Mouse (Mus musculus) kidney, postnatal 10 days (tissue): ENCODE results near the gene 4930432K21Rik.
A peak's percentile ranks its signal among the peaks of the same experiment; 100 is the strongest.

Experiments
- DNase-seq: peaks from one replicate; pipeline ENCODE4 v3.0.0; 2021; ENCODE audit warnings: mixed read lengths

The 4930432K21Rik gene

GRCm38 (mm10) chr8:84147769-84148530 is at the start of gene 4930432K21Rik, which contains the start of gene Cc2d1a:
TSS of gene 4930432K21Rik (plus strand) at chr8:84148025.
TSS of gene Cc2d1a (minus strand) at chr8:84147936.
- peak; percentile 96 for DNase-seq

GRCm38 (mm10) chr8:84098376-84098775 is 49.4 kb upstream of the 4930432K21Rik start:
- no peak for DNase-seq

DNA sequence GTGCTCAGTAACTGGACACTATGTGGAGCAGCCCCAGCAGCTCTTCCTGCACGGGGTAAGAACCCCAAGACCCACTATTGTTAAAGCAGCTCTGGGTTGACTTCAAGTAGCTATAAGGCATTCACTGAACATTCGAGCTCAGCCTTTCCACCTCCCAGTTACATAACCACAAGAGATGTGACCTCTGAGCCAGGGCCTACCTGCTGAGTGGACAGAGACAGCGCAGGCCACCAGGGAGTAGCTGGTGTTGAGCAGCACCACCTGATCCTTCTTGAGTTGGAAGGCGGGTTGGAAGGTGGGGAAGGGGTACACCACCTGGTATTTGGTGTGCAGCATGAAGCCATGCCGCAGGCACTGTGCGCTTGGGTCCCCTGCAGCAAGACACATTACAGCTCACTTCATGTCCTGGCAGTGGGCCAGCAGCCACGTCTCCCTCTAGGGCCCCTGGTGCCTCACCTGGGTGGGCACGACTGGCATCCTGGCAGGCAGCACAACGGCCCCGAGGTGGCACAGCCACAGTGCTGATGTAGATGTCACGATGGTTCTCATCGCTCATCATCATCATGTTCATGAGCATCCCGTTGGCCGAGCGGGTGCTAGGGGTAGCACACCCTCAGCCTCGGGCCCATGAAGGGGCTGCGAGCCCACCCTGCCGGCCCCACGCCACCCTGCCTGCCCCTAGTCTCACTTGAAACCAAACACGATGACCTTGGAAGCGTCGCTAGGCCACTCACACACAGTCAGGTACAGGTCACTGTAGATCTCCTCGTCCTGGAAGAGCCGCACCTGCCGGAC is 46.2 kb upstream of the 4930432K21Rik start:
- peak; percentile 25 for DNase-seq

DNA sequence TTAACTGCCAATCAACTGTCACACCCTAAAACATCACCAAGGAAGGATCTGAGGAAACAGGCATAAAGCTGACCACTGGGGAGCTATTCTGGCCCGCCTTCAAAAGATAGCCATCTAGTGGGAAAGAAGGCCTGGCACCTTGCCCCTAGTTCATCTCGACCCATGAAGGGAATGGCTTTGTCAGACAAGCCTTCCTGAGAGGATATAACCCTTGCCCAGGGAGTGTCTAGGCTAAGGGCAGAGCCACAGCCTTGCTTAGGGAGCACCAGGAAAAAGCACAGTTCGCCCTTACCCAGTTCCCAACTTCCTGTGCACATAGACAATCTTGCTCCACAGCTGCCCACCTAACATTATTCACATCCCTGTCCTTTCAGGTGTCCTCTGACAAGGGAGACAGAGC is 44.2 kb upstream of the 4930432K21Rik start:
- DNase-seq, result peak; percentile 79

DNA sequence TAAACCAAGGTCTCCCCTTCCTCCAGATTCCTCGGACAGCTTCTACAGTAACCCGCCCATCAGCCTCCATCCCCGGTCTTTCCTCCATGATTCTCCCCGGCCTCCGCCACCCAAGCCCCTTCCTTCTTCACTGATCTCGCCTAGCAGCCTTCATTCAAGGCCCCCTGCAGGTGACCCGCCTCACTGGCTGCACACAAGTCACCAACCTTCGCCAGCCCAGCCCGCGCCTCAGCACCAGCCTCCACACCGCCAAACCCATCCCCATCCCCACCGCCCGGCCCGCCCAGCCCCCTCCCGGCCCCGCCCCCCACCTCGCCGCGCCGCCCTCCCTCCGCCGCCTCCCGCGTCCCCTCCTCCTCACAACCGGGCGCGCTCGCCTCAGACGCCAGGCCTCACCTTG is 43.6 kb upstream of the 4930432K21Rik start:
- DNase-seq, result peak; percentile 83

DNA sequence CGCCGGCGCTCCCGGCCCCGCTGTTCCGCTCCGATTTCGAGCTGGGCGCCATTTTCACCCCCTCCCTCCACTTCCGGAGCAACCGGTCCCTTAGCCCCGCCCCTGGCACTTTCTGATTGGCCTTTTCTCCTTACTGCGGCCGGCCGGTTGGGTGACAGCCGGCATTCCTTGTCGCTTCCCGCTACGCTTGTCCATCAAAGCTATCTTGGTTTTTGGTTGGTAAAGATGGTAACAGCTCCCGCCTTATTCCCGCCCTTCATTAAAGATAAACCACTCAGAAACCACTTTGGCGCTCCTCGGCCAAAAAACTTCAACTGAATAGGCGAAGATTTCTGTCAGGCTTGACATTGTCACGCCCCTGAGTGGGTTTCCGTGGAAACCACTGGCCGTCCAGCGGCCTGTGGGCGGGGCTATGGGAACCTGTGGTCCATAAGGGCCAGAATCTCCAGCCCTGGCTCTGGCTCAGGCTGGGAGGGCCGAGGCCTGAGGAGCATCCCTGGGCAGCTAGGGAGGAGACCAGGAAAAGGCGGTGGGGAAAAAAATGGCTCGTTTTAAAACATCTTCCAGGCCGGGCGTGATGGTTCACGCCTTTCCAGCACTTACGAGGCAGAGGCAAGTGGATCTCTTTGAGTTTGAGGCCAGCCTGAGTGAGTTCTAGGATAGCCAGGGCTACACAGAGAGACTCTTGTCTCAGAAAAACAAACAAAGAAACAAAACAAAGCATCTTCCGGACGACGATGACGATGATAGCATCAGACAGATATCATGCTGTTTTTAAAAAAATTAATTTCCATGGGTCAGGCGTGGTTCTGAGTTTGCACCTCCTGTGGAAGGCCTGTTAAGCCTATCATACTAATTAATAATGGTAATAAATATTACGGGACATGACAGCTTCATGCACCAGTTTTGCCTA is 42.9 kb upstream of the 4930432K21Rik start, which contains the start of gene Dcaf15:
Gene Dcaf15, minus strand, starts transcription at position 72 of the 913 bp plus-strand sequence.
- peak; percentile 99 for DNase-seq

DNA sequence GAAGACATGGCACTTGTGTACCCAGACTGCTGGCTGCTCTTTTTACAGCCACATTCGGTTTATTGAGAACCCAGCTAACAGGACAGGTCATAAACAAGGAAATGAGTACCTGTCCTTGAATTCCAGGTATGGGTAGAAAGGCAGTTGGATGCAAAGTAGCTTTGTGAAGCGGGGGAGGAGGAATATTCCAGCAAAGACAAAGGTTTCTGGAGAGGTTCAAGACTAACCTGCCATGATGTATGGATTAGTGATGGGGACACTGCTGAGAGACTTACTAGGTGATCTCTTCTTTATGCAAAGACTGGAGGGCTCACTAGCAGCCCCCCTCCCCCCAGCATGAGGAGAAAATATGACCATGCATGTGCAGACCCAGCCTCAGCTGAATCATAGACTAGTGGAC is 42.1 kb upstream of the 4930432K21Rik start:
- no peak for DNase-seq

DNA sequence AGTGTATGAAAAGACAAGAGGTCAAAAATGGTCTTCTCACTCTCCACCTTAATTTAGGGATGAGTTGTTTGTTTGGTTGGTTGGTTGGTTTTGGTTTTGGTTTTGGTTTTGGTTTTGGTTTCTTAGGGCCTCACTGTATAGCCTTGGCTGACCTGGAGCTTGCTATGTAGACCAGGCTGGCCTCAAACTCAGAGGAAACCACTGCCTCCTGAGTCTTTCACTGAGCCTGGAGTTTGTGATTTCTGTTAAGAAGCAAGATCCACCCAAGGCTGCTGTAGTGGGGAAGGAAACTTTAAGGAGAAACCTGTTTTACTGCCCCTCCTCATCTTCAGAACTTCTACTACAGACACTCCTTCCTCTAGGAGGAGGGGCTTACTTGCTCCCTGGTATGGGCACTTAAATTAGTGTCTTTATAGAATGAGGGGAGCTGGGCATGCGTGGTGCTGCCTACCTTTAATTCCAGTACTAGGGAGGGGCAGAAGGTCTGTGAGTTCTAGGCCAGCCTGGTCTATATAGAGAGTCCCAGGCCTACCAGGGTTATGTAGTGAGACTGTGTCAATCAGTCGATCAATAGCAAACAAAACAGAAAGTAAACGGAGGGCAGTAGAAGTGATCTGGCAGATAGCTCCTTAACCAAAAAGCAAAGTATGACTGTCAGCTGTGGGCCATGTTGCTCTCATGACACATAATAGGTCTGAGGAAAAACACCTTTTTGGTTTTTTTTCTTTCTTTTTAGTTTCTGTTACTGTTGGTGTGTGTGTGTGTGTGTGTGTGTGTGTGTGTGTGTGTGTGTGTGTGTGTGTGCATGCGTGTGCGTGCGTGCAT is 41.4 kb upstream of the 4930432K21Rik start:
- no peak for DNase-seq

GRCm38 (mm10) chr8:84115646-84116045 is 32.2 kb upstream of the 4930432K21Rik start:
- DNase-seq, result no peak

DNA sequence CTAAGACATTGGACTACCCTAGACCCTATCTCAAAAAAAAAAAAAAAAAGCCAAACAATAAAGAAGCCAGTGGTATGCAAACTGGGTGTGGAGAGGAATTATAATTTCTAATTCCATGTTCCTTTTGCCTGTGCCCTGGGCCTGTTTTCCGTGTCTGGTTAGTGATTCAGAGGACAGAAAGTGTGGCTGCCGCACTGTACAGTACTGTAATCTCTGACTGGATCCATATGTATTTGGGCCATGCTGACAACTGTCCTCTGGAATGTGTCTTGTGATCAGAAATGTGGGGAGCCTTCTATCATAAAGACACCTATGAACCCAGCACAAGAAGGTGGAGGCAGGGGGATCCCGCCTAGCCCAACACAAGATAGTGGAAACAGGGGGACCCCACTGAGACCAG is 25.7 kb upstream of the 4930432K21Rik start:
- no peak for DNase-seq

DNA sequence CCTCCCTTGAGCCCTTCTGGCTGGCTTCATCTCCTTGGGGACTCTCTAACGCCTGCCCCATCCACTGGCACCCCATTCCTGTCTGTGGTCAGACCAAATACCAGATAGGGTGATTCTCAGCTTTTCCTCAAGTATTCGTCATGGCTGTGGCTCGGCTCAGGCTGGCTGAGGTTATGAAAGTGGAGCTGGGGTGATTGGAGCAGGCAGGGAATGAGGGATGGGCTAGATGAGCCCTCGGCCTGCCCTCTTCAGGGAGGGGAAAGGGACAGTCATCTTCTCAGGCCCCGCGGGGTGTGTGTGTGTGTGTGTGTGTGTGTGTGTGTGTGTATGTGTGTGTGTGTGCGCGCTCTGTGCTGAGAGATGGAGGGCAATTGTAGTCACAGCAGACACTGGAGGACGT is 22.2 kb upstream of the 4930432K21Rik start, which contains the start of gene Podnl1:
Gene Podnl1, plus strand, starts transcription at position 334 of the 400 bp plus-strand sequence.
- DNase-seq, result peak; percentile 58

- DNase-seq, result no peak
These were observed 21.1 kb upstream of the 4930432K21Rik start for GRCm38 (mm10) chr8:84126742-84127141.

GRCm38 (mm10) chr8:84127202-84127901 is 20.5 kb upstream of the 4930432K21Rik start:
- peak; percentile 49 for DNase-seq

DNA sequence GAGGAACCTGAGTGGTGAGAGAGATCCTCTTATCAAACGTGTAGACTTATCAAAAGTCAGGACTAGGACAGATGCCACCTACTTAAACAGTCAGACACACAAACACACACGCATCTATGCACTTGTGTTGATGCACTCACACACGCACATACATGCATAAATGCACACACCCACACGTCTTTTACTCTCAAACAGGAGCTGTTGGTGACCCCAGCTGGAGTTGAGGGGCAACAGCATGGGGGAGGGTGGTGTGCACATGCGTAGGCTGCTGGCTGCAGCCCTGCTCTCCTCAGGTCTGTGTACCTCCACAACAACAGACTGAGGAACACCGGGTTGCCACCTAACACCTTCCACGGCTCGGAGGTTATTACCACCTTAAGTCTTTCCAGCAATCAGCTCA is 19.5 kb upstream of the 4930432K21Rik start:
- DNase-seq, result no peak

DNA sequence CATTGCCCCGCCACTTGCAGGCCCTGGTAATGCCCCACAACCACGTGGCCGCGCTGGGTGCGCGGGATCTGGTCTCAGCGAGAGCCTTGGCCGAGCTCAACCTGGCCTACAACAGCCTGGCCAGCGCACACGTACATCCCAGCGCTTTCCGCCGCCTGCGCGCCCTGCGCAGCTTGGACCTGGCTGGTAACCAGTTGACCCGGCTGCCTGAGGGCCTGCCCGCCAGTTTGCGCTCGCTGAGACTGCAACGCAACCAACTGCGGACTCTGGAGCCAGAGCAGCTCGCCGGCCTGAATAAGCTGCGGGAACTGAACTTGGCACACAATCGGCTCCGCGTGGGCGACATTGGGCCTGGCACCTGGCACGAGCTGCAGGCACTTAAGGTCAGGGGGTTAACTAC is 17.0 kb upstream of the 4930432K21Rik start:
- DNase-seq, result peak; percentile 57

DNA sequence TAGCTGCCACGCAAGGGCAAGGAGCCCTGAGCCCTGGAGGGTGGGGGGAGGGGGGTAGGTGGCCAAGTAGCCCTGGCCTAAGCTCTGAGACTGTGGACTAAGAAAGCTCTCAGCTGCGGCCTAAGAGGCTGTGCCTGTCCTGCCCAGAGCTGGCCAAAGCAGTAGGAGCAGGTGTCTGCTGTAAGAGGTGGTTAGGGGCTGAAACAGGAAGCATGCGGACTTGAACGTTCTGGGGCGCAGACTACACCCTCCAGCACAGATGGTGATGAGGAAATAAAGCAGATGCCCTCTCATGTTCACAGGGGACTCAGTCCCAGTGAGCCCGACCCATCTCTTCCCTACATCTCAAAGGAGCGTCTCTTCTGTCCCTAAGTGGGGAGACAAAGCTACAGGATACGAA is 15.6 kb upstream of the 4930432K21Rik start:
- no peak for DNase-seq

GRCm38 (mm10) chr8:84137848-84138247 is 10.0 kb upstream of the 4930432K21Rik start:
- no peak for DNase-seq

- DNase-seq, result no peak
These were observed 7.0 kb upstream of the 4930432K21Rik start for GRCm38 (mm10) chr8:84140838-84141237.

- no peak for DNase-seq
These were observed 3.1 kb upstream of the 4930432K21Rik start for GRCm38 (mm10) chr8:84144636-84145245.

- DNase-seq, result peak; percentile 69
These were observed 480 bp upstream of the 4930432K21Rik start for GRCm38 (mm10) chr8:84147324-84147766.

DNA sequence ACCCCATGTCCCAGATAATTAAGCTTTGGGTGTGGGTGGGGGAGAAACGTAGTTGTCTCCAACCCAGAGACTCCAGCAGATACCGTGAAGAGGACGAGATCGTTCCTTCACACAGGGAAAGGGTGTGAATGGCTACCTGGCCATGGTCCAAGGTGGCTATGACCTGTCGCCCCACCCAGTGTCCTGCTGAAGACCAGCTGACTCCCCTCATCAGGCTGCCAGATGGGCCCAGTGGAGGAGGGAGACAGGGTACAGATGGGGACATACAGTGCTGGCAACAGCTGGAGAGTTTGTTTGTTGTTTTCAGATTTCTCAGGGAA is 666 bp downstream of the 4930432K21Rik start:
- peak; percentile 45 for DNase-seq
